Mouse (Mus musculus) lung, embryonic 15.5 days (tissue): ENCODE measurements at regions not wholly inside any gene's neighbourhood (a gene's known extent, or its start where the extent isn't known, plus 50 kb on each side); places are given as distances from the start of the nearest gene placed in this dataset.
A peak's percentile ranks its signal among the peaks of the same experiment; 100 is the strongest.

ENCODE experiments used
- ATAC-seq: fragments of 200-750 bp; cut with Nextera tagmentation; 2 replicates; pipeline ENCODE4 v1.8.0; 2017; ENCODE audit warnings: moderate number of reproducible peaks, borderline replicate concordance; ENCODE audit not compliant: low FRiP score, low TSS enrichment; ENCODE audit errors: extremely low read depth
- H3K27ac ChIP-seq: fragments of 300-500 bp; sonication (generic); 2 replicates; pipeline ENCODE4 v1.5.1; 2015; ENCODE audit warnings: moderate library complexity, mild to moderate bottlenecking, inconsistent platforms
- H3K27me3 ChIP-seq: fragments of 300-500 bp; sonication (generic); 2 replicates; pipeline ENCODE4 v1.6.1; 2015; ENCODE audit warnings: inconsistent platforms
- H3K36me3 ChIP-seq: fragments of 300-500 bp; sonication (generic); 2 replicates; pipeline ENCODE4 v1.6.1; 2015; ENCODE audit warnings: inconsistent platforms
- H3K4me1 ChIP-seq: fragments of 300-500 bp; sonication (generic); 2 replicates; pipeline ENCODE4 v1.6.1; 2015; ENCODE audit warnings: inconsistent platforms
- H3K4me2 ChIP-seq: fragments of 300-500 bp; sonication (generic); 2 replicates; pipeline ENCODE4 v1.6.1; 2015; ENCODE audit warnings: inconsistent platforms, mild to moderate bottlenecking, moderate library complexity
- H3K4me3 ChIP-seq: fragments of 300-500 bp; sonication (generic); 2 replicates; pipeline ENCODE4 v1.5.1; 2015; ENCODE audit warnings: mild to moderate bottlenecking, inconsistent platforms
- H3K9ac ChIP-seq: fragments of 300-500 bp; sonication (generic); 2 replicates; pipeline ENCODE4 v1.6.1; 2015; ENCODE audit warnings: inconsistent platforms
- H3K9me3 ChIP-seq: fragments of 300-500 bp; sonication (generic); 2 replicates; pipeline ENCODE4 v1.6.1; 2016; ENCODE audit warnings: inconsistent platforms
- WGBS: fragments of 180-500 bp; shearing (Covaris S2); methylation state at CpG from one replicate; pipeline ENCODE4 v1.1.7; 2015; 5-methylcytosine and 5-hydroxymethylcytosine counted together

DNA sequence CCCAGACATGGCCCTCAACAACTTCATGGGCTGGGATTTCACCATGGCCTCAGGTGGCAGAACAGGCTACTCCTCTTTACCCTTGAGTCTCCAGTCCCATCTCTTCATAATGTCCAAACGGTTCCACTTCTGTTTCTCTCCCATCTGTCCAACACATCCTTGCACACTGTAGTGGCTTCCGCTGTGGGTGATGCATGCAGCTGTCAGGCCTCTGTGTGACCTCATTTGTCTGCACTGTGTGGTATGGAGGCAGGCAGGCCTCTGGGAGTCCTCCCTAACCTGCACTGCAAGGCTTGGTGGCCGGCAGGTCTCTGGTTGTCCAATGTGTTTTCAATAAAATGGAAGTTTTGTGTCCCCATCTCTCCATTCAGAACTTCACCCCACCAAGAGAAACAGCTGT lies 54.9 kb upstream of the Nek6 start:
- no peaks in the 10 kb centered on the region for H3K27me3 ChIP-seq
- no peak for ATAC-seq
- peaks cover 20% of the 10 kb centered on the region for H3K4me1 ChIP-seq
- H3K9me3 ChIP-seq, result no peaks in the 10 kb centered on the region
- no peaks in the 10 kb centered on the region for H3K36me3 ChIP-seq
- no peak overlapping the region for H3K27ac ChIP-seq
- H3K4me3 ChIP-seq, result no peak overlapping the region
- no peak overlapping the region for H3K4me2 ChIP-seq
- 62% methylated on average over 3 of the region's 3 CpGs for WGBS
- H3K9ac ChIP-seq, result no peak overlapping the region

DNA sequence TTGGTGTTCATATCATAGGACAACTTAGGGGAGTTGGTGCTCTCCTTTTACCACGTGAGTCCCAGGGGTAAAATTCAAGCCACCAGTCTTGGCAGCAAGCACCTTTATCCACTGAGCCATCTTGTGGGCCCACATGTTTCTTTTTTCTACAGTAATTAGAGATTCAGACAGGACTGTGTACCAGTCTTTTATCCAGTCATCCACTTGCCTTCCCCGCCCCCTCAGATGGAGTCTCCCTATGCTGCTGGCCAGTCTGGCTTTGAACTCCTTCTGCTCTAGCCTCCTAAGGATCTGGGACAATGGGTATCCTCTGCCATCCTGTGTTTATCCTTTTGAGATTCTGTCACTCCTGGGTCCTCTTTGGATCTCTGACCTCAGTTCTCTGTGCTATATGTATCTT lies 51.1 kb upstream of the Nek6 start:
- H3K9me3 ChIP-seq, result no peaks in the 10 kb centered on the region
- no peaks in the 10 kb centered on the region for H3K36me3 ChIP-seq
- 73% methylated on average over 2 of the region's 2 CpGs for WGBS
- 0 out of 2 replicates have a peak, but pooled peaks have one; percentile 4 for ATAC-seq
- H3K27ac ChIP-seq, result no peak overlapping the region
- H3K27me3 ChIP-seq, result no peaks in the 10 kb centered on the region
- H3K4me2 ChIP-seq, result no peak overlapping the region
- H3K9ac ChIP-seq, result no peak overlapping the region
- H3K4me3 ChIP-seq, result no peak overlapping the region
- peaks cover 25% of the 10 kb centered on the region for H3K4me1 ChIP-seq

DNA sequence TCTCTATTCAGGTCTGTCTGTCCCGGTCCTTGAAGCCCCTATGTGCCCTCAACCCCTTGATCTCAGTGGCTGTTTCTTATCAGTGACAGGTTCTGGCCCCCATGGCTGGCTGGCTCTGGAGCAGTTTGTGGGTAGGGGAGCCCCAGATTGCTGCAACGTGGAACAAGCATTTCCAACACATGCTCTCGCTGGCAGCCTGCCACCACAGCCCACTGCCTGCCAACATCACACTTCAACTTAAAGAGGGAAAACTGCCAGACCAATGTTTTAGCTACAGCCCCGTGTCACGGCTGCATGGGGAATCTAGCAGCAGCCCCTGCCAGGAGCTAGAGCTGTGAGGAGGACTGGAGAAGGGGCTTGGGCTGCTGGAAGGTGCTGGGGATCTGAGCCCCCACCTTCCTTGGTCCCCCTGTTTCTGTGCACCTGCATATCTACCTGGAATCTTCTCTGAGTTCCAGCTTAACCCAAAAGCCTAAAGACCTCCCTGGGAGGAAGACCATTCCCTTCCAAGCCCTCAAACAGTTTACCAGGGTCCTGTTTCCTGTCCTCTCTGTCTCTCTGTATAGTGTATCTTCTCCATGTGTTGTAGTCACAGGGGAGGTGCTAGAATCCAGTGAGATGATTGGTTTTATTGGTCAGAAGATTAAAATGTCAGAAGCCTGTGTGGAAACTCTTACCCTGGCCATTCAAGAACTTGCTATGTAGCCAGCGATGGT lies 50.5 kb upstream of the Nek6 start:
- H3K27me3 ChIP-seq, result no peaks in the 10 kb centered on the region
- H3K9me3 ChIP-seq, result no peaks in the 10 kb centered on the region
- H3K36me3 ChIP-seq, result no peaks in the 10 kb centered on the region
- H3K27ac ChIP-seq, result peak overlapping the region; percentile 56
- 18% methylated on average over 6 of the region's 6 CpGs for WGBS
- no peak overlapping the region for H3K4me2 ChIP-seq
- no peak overlapping the region for H3K4me3 ChIP-seq
- ATAC-seq, result peak; percentile 89
- H3K4me1 ChIP-seq, result peaks cover 25% of the 10 kb centered on the region
- no peak overlapping the region for H3K9ac ChIP-seq
